Mouse (Mus musculus): Measurements from ENCODE around the gene Sf3b2.

GRCm38 (mm10) chr19:5230110-5230509, 65.1 kb downstream of the Sf3b2 start:
- TF ChIP-seq USF1 (IDR thresholded peaks at IDR 0.05; ENCODE audit: low read depth), result no peak
- no peak for TF ChIP-seq POLR2A (IDR thresholded peaks at IDR 0.05; ENCODE audit: insufficient read length, low read depth)
- no peak for TF ChIP-seq CEBPB (IDR thresholded peaks at IDR 0.05; ENCODE audit: insufficient read depth, poor library complexity, severe bottlenecking)
- no peak for TF ChIP-seq POLR2AphosphoS2 (IDR thresholded peaks at IDR 0.05; ENCODE audit: insufficient read length, low read depth)
- TF ChIP-seq SRF (IDR thresholded peaks at IDR 0.05; ENCODE audit: control insufficient read depth, insufficient read length, low read depth), result no peak
- no peak for TF ChIP-seq TCF12 (IDR thresholded peaks at IDR 0.05; ENCODE audit: insufficient read depth, poor library complexity, severe bottlenecking)
- no peak for TF ChIP-seq MAX (IDR thresholded peaks at IDR 0.05; ENCODE audit: low read depth)
